Mouse (Mus musculus) G1E-ER4 (cell line): ENCODE measurements around the gene Wdpcp. TPM values are rescaled to one million over a fixed set of nuclear protein-coding genes. Genes with fewer than 3 reads are reported as not detected.

Experiments
- GATA1 ChIP-seq: IDR thresholded peaks from one replicate; pipeline ENCODE4 v1.8.0; 2012; ENCODE audit warnings: low read length, inconsistent platforms
- polyA plus RNA-seq: library from polyadenylated mRNA; stranded (reverse); fragments of >175 nt; gene quantifications from 2 replicates; pipeline ENCODE4 v1.2.3, GENCODE M21; 2012

Gene Wdpcp
- polyA plus RNA-seq, 1 experiment, result 0.08 TPM

GRCm38 (mm10) chr11:21563617-21564325, 8.3 kb upstream of the Wdpcp start:
- TF ChIP-seq GATA1, result no peak

GRCm38 (mm10) chr11:21564681-21565405, 7.2 kb upstream of the Wdpcp start:
- no peak for TF ChIP-seq GATA1

GRCm38 (mm10) chr11:21566934-21567333, 5.1 kb upstream of the Wdpcp start:
- no peak for TF ChIP-seq GATA1

GRCm38 (mm10) chr11:21567733-21568132, 4.3 kb upstream of the Wdpcp start:
- TF ChIP-seq GATA1, result no peak

- TF ChIP-seq GATA1, result no peak
Observed at GRCm38 (mm10) chr11:21569002-21569401, 3.0 kb upstream of the Wdpcp start.

GRCm38 (mm10) chr11:21569456-21570108, 2.5 kb upstream of the Wdpcp start:
- no peak for TF ChIP-seq GATA1

GRCm38 (mm10) chr11:21570109-21570474, 1.9 kb upstream of the Wdpcp start:
- no peak for TF ChIP-seq GATA1

- TF ChIP-seq GATA1, result no peak
Observed at GRCm38 (mm10) chr11:21570973-21571372, 1.1 kb upstream of the Wdpcp start.

- no peak for TF ChIP-seq GATA1
Observed at GRCm38 (mm10) chr11:21581472-21581871, 9.4 kb downstream of the Wdpcp start.

GRCm38 (mm10) chr11:21583286-21583685, 11.3 kb downstream of the Wdpcp start:
- no peak for TF ChIP-seq GATA1

GRCm38 (mm10) chr11:21602497-21602896, 30.5 kb downstream of the Wdpcp start:
- no peak for TF ChIP-seq GATA1

- TF ChIP-seq GATA1, result no peak
Observed at GRCm38 (mm10) chr11:21615915-21616314, 43.9 kb downstream of the Wdpcp start.

GRCm38 (mm10) chr11:21634171-21634907, 62.3 kb downstream of the Wdpcp start:
- TF ChIP-seq GATA1, result no peak

- no peak for TF ChIP-seq GATA1
Observed at GRCm38 (mm10) chr11:21638341-21638740, 66.3 kb downstream of the Wdpcp start.

GRCm38 (mm10) chr11:21639534-21639933, 67.5 kb downstream of the Wdpcp start:
- TF ChIP-seq GATA1, result no peak

GRCm38 (mm10) chr11:21644231-21644630, 72.2 kb downstream of the Wdpcp start:
- TF ChIP-seq GATA1, result no peak
